In the genomic region with DNA sequence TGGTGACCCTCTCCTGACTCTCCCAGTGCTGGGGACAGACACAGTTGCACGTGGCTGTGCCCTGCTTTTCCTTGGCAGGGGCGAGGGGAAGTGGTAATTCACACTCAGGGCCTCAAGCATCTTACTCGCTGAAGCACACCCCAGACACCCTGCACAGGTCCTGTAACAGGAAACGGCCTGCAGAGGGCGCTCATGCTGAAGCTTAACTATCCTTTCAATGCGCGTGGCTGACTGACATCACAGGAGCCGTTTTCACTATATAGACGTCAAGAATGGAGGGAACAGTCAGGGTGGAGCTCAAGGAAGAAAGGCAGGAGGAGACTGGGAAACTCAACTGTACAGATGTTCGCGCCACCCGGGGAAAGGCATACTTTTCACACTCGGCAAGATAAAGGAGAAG, we compare ENCODE assay signal across 10 mouse cellular contexts. TPM values are rescaled to one million over a fixed set of nuclear protein-coding genes. Genes with fewer than 3 reads are reported as not detected.
DNase-seq lines count a peak whose midpoint lies in the region; ATAC-seq and TF ChIP-seq lines count a peak whose summit lies in the region.
"Had no signal": no experiment of that assay in that cellular context is flagged by ENCODE, and none has a peak within 500 bp of the region (broad histone marks: within the 10 kb centered on the region; RNA-seq: fewer than 3 reads in every experiment).

No protein-coding gene starts in this region.

- H3K79me2 ChIP-seq in C2C12 (ENCODE audit: control insufficient read depth, insufficient read depth) = no peaks in the 10 kb centered on the region

- H3K9me3 ChIP-seq in hindbrain, embryonic 10.5 days = peaks cover 7% of the 10 kb centered on the region; the same call in 1 of the 2 replicates
- H3K9me3 ChIP-seq in hindbrain, embryonic 13.5 days = 0 out of 2 replicates have a peak, but pooled peaks cover 4% of the 10 kb centered on the region
- H3K9me3 ChIP-seq in midbrain, embryonic 11.5 days (ENCODE audit: control insufficient read depth, low read length) = no peaks in the 10 kb centered on the region
- H3K9me3 ChIP-seq: embryonic facial prominence, embryonic 13.5 days; liver, embryonic 15.5 days had no signal

- no peak for ATAC-seq in hindbrain, embryonic 13.5 days (ENCODE audit: low FRiP score)
- peak; percentile 61; the same call in 1 of the 2 replicates for ATAC-seq in midbrain, embryonic 11.5 days (ENCODE audit: low FRiP score)
- no peak for ATAC-seq in monocyte, adult 5-6 weeks (replicated peaks; ENCODE audit: insufficient number of reproducible peaks, low FRiP score, low TSS enrichment, poor library complexity, severe bottlenecking)

- TF ChIP-seq CTCF in C2C12 (IDR thresholded peaks at IDR 0.05; ENCODE audit: control insufficient read depth, insufficient read depth, insufficient read length) = peak; percentile 6

- WGBS in hindbrain, embryonic 10.5 days = 60% methylated on average over 13 of the region's 13 CpGs
- WGBS in hindbrain, embryonic 13.5 days = 65% methylated on average over 13 of the region's 13 CpGs
- 58% methylated on average over 13 of the region's 13 CpGs for WGBS in midbrain, embryonic 11.5 days

- H3K4me2 ChIP-seq in hindbrain, embryonic 13.5 days = no peak overlapping the region
- H3K4me2 ChIP-seq in midbrain, embryonic 11.5 days = no peak overlapping the region
- H3K4me2 ChIP-seq: embryonic facial prominence, embryonic 13.5 days; liver, embryonic 15.5 days had no signal

- H3K27ac ChIP-seq in hindbrain, embryonic 10.5 days = no peak overlapping the region
- H3K27ac ChIP-seq in hindbrain, embryonic 13.5 days = no peak overlapping the region
- H3K27ac ChIP-seq in midbrain, embryonic 11.5 days (ENCODE audit: low read depth, low read length) = no peak overlapping the region
- H3K27ac ChIP-seq: embryonic facial prominence, embryonic 13.5 days; liver, embryonic 15.5 days had no signal

- no peaks in the 10 kb centered on the region for H3K4me1 ChIP-seq in hindbrain, embryonic 10.5 days (replicated peaks)
- H3K4me1 ChIP-seq in hindbrain, embryonic 13.5 days (replicated peaks) = no peaks in the 10 kb centered on the region
- no peaks in the 10 kb centered on the region for H3K4me1 ChIP-seq in midbrain, embryonic 11.5 days (ENCODE audit: control insufficient read depth, insufficient read depth, low read length)
- H3K4me1 ChIP-seq: embryonic facial prominence, embryonic 13.5 days; liver, embryonic 15.5 days had no signal

- peaks cover 91% of the 10 kb centered on the region for H3K36me3 ChIP-seq in hindbrain, embryonic 10.5 days
- peaks cover 86% of the 10 kb centered on the region for H3K36me3 ChIP-seq in hindbrain, embryonic 13.5 days
- peaks cover 39% of the 10 kb centered on the region for H3K36me3 ChIP-seq in C2C12 (ENCODE audit: control insufficient read depth, insufficient read depth)
- peaks cover 25% of the 10 kb centered on the region for H3K36me3 ChIP-seq in midbrain, embryonic 11.5 days (ENCODE audit: control insufficient read depth, insufficient read depth, low read length)

- no peaks in the 10 kb centered on the region for H3K27me3 ChIP-seq in hindbrain, embryonic 10.5 days (ENCODE audit: insufficient read depth, poor library complexity, severe bottlenecking)
- no peaks in the 10 kb centered on the region for H3K27me3 ChIP-seq in hindbrain, embryonic 13.5 days
- H3K27me3 ChIP-seq in C2C12 (ENCODE audit: control insufficient read depth, insufficient read depth, insufficient read length) = no peaks in the 10 kb centered on the region
- no peaks in the 10 kb centered on the region for H3K27me3 ChIP-seq in midbrain, embryonic 11.5 days (ENCODE audit: control insufficient read depth, insufficient read depth, low read length)
- H3K27me3 ChIP-seq: embryonic facial prominence, embryonic 13.5 days; liver, embryonic 15.5 days had no signal

- no peaks in the 10 kb centered on the region for H3K79me3 ChIP-seq in C2C12 (ENCODE audit: low read depth)

- H3ac ChIP-seq in C2C12 (ENCODE audit: control insufficient read depth, insufficient read length, low read depth) = no peak overlapping the region

- H3K4me3 ChIP-seq in hindbrain, embryonic 10.5 days = no peak overlapping the region
- H3K4me3 ChIP-seq in hindbrain, embryonic 13.5 days = no peak overlapping the region
- no peak overlapping the region for H3K4me3 ChIP-seq in C2C12 (ENCODE audit: insufficient read depth, poor library complexity, severe bottlenecking)
- no peak overlapping the region for H3K4me3 ChIP-seq in midbrain, embryonic 11.5 days (ENCODE audit: low read depth, low read length)
- H3K4me3 ChIP-seq: embryonic facial prominence, embryonic 13.5 days; liver, embryonic 15.5 days had no signal

- DNase-seq in hindbrain, embryonic 10.5 days (ENCODE audit: low spot score) = peak; percentile 41
- peak; percentile 41 for DNase-seq in adrenal gland, postnatal 25 days
- peak; percentile 30 for DNase-seq in embryo, embryonic 11.5 days (ENCODE audit: low read depth, low spot score)
- peak; percentile 42 for DNase-seq in layer of hippocampus, adult 9-11 months
- DNase-seq in midbrain, embryonic 11.5 days (ENCODE audit: low spot score, missing footprints) = peak; percentile 91

- no peak overlapping the region for H3K9ac ChIP-seq in hindbrain, embryonic 13.5 days
- H3K9ac ChIP-seq in midbrain, embryonic 11.5 days (ENCODE audit: low read length) = no peak overlapping the region
- H3K9ac ChIP-seq: embryonic facial prominence, embryonic 13.5 days; liver, embryonic 15.5 days had no signal

TF ChIP-seq in C2C12, 6 proteins besides CTCF, POLR2A, EP300 and RAD21:
- TF ChIP-seq CEBPB (IDR thresholded peaks at IDR 0.05; ENCODE audit: low read depth) = no peak
- TF ChIP-seq USF1 (IDR thresholded peaks at IDR 0.05; ENCODE audit: low read depth) = no peak
- no peak for TF ChIP-seq FOSL1 (IDR thresholded peaks at IDR 0.05; ENCODE audit: insufficient read depth, low read length, poor library complexity, severe bottlenecking)
- no peak for TF ChIP-seq MYOG (IDR thresholded peaks at IDR 0.05; ENCODE audit: control insufficient read depth, extremely low read depth, insufficient read length)
- TF ChIP-seq MAX (IDR thresholded peaks at IDR 0.05) = no peak
- TF ChIP-seq MYOD1 (IDR thresholded peaks at IDR 0.05; ENCODE audit: control insufficient read depth, insufficient read length, low read depth) = no peak

RNA-seq across cellular contexts. Expression of a gene that starts 23.8 kb away (rescaled TPM):
- polyA plus RNA-seq in hindbrain, embryonic 10.5 days (2016; fragmentation: Nextera tagmentation; extraction: Ambion mirVana) = 2.9 and 3.0 TPM in 2 replicates
- polyA plus RNA-seq in hindbrain, embryonic 13.5 days (2015; fragmentation: Nextera tagmentation; extraction: Ambion mirVana) = 4.5 and 5.7 TPM in 2 replicates
- polyA plus RNA-seq in C2C12 (2012; fragmentation: generic; extraction: Trizol) = not detected
- not detected in 2 replicates for total RNA-seq in adrenal gland, postnatal 25 days (2021)
- 1.4 and 2.0 TPM in 2 replicates for polyA plus RNA-seq in midbrain, embryonic 11.5 days (2014; fragmentation: Nextera tagmentation; extraction: Ambion mirVana)
- 0.29 to 1.4 TPM (median 0.38 TPM) in 3 replicates for total RNA-seq in monocyte, adult 5-6 weeks (2017)

Comparison
In these comparisons a context has a peak if more than half of its experiments do, and no peak if none do; other contexts are left out.
1. DNase-seq: peak in every context shown above with its lines; median percentile 91 in midbrain, embryonic 11.5 days; 42 in layer of hippocampus, adult 9-11 months; 41 in hindbrain, embryonic 10.5 days; 41 in adrenal gland, postnatal 25 days; 30 in embryo, embryonic 11.5 days.